Comparison of ENCODE assay signal across 15 mouse cellular contexts in genomic region chr6:116649811-116650210, GRCm38 (mm10). TPM values are rescaled to one million over a fixed set of nuclear protein-coding genes. Genes with fewer than 3 reads are reported as not detected.
DNase-seq lines count a peak whose midpoint lies in the region; ATAC-seq and TF ChIP-seq lines count a peak whose summit lies in the region.
"Had no signal": no experiment of that assay in that cellular context is flagged by ENCODE, and none has a peak within 500 bp of the region (broad histone marks: within the 10 kb centered on the region; RNA-seq: fewer than 3 reads in every experiment).

No protein-coding gene starts in this region.

- H3K9me3 ChIP-seq in heart, embryonic 12.5 days (replicated peaks): no peaks in the 10 kb centered on the region
- no peaks in the 10 kb centered on the region for H3K9me3 ChIP-seq in lung, embryonic 15.5 days
- H3K9me3 ChIP-seq in liver, embryonic 15.5 days (replicated peaks): no peaks in the 10 kb centered on the region
- H3K9me3 ChIP-seq in stomach, embryonic 15.5 days: no peaks in the 10 kb centered on the region
- H3K9me3 ChIP-seq in hindbrain, embryonic 13.5 days: no peaks in the 10 kb centered on the region
- H3K9me3 ChIP-seq: limb, embryonic 15.5 days; neural tube, embryonic 13.5 days had no signal

- 64% methylated on average over 7 of the region's 7 CpGs for WGBS in heart, embryonic 12.5 days
- 57% methylated on average over 7 of the region's 7 CpGs for WGBS in lung, embryonic 15.5 days
- WGBS in lung, adult 2 months: 54% methylated on average over 7 of the region's 7 CpGs
- 35% methylated on average over 7 of the region's 7 CpGs for WGBS in liver, embryonic 15.5 days (ENCODE audit: insufficient replicate concordance)
- WGBS in stomach, embryonic 15.5 days: 65% methylated on average over 7 of the region's 7 CpGs
- WGBS in hindbrain, embryonic 13.5 days: 90% methylated on average over 7 of the region's 7 CpGs

- TF ChIP-seq CTCF in lung, adult 2 months (IDR thresholded peaks at IDR 0.05; ENCODE audit: insufficient read depth, low read length): no peak

- no peak overlapping the region for H3K4me2 ChIP-seq in heart, embryonic 12.5 days
- no peak overlapping the region for H3K4me2 ChIP-seq in lung, embryonic 15.5 days
- no peak overlapping the region for H3K4me2 ChIP-seq in liver, embryonic 15.5 days
- H3K4me2 ChIP-seq in stomach, embryonic 15.5 days: no peak overlapping the region
- no peak overlapping the region for H3K4me2 ChIP-seq in hindbrain, embryonic 13.5 days
- H3K4me2 ChIP-seq: limb, embryonic 15.5 days; neural tube, embryonic 13.5 days had no signal

- H3K27me3 ChIP-seq in heart, embryonic 12.5 days (replicated peaks): no peaks in the 10 kb centered on the region
- no peaks in the 10 kb centered on the region for H3K27me3 ChIP-seq in lung, embryonic 15.5 days
- no peaks in the 10 kb centered on the region for H3K27me3 ChIP-seq in liver, embryonic 15.5 days
- no peaks in the 10 kb centered on the region for H3K27me3 ChIP-seq in stomach, embryonic 15.5 days (replicated peaks)
- no peaks in the 10 kb centered on the region for H3K27me3 ChIP-seq in hindbrain, embryonic 13.5 days
- H3K27me3 ChIP-seq: neural tube, embryonic 13.5 days had no signal

- H3K4me1 ChIP-seq in heart, embryonic 12.5 days (replicated peaks): peaks cover 34% of the 10 kb centered on the region
- peaks cover 15% of the 10 kb centered on the region; the same call in 1 of the 2 replicates for H3K4me1 ChIP-seq in lung, embryonic 15.5 days
- peaks cover 10% of the 10 kb centered on the region for H3K4me1 ChIP-seq in lung, adult 2 months (ENCODE audit: control insufficient read depth, insufficient read depth, low read length)
- peaks cover 12% of the 10 kb centered on the region for H3K4me1 ChIP-seq in liver, embryonic 15.5 days (replicated peaks)
- peaks cover 13% of the 10 kb centered on the region for H3K4me1 ChIP-seq in stomach, embryonic 15.5 days
- peaks cover 14% of the 10 kb centered on the region for H3K4me1 ChIP-seq in hindbrain, embryonic 13.5 days (replicated peaks)

- H3K27ac ChIP-seq in heart, embryonic 12.5 days (ENCODE audit: poor library complexity, severe bottlenecking): peak overlapping the region; percentile 42
- H3K27ac ChIP-seq in lung, embryonic 15.5 days: peak overlapping the region; percentile 60
- H3K27ac ChIP-seq in liver, embryonic 15.5 days (replicated peaks): peak overlapping the region; percentile 60; the same call in 1 of the 2 replicates
- H3K27ac ChIP-seq in stomach, embryonic 15.5 days: peak overlapping the region; percentile 72
- no peak overlapping the region for H3K27ac ChIP-seq in hindbrain, embryonic 13.5 days
- H3K27ac ChIP-seq: limb, embryonic 15.5 days; neural tube, embryonic 13.5 days had no signal

- peak overlapping the region; percentile 42; the same call in 1 of the 2 replicates for H3K9ac ChIP-seq in heart, embryonic 12.5 days
- no peak overlapping the region for H3K9ac ChIP-seq in lung, embryonic 15.5 days
- no peak overlapping the region for H3K9ac ChIP-seq in liver, embryonic 15.5 days
- no peak overlapping the region for H3K9ac ChIP-seq in stomach, embryonic 15.5 days
- H3K9ac ChIP-seq in hindbrain, embryonic 13.5 days: no peak overlapping the region
- H3K9ac ChIP-seq: limb, embryonic 15.5 days; neural tube, embryonic 13.5 days had no signal

- H3K4me3 ChIP-seq in heart, embryonic 12.5 days: no peak overlapping the region
- no peak overlapping the region for H3K4me3 ChIP-seq in lung, embryonic 15.5 days
- H3K4me3 ChIP-seq in lung, adult 2 months (replicated peaks; ENCODE audit: extremely low read depth, low read depth, low read length): no peak overlapping the region
- no peak overlapping the region for H3K4me3 ChIP-seq in liver, embryonic 15.5 days (replicated peaks)
- H3K4me3 ChIP-seq in stomach, embryonic 15.5 days (replicated peaks): no peak overlapping the region
- no peak overlapping the region for H3K4me3 ChIP-seq in hindbrain, embryonic 13.5 days
- H3K4me3 ChIP-seq: neural tube, embryonic 13.5 days had no signal

- no peak for ATAC-seq in heart, embryonic 12.5 days (ENCODE audit: insufficient number of reproducible peaks, low FRiP score)
- ATAC-seq in lung, embryonic 15.5 days (ENCODE audit: borderline replicate concordance, extremely low read depth, low FRiP score, low TSS enrichment): no peak
- ATAC-seq in liver, embryonic 15.5 days (ENCODE audit: insufficient read depth): no peak
- no peak for ATAC-seq in stomach, embryonic 15.5 days (ENCODE audit: insufficient read depth, low FRiP score, low read depth)
- ATAC-seq in hindbrain, embryonic 13.5 days (ENCODE audit: low FRiP score): no peak
- ATAC-seq: activated CD4-positive, CD25-positive, alpha-beta regulatory T cell, adult 4 months; midbrain, embryonic 16.5 days had no signal

- H3K36me3 ChIP-seq in heart, embryonic 12.5 days: no peaks in the 10 kb centered on the region
- no peaks in the 10 kb centered on the region for H3K36me3 ChIP-seq in lung, embryonic 15.5 days
- H3K36me3 ChIP-seq in liver, embryonic 15.5 days (replicated peaks): no peaks in the 10 kb centered on the region
- no peaks in the 10 kb centered on the region for H3K36me3 ChIP-seq in stomach, embryonic 15.5 days
- H3K36me3 ChIP-seq in hindbrain, embryonic 13.5 days: peaks cover 20% of the 10 kb centered on the region; the same call in 1 of the 2 replicates
- H3K36me3 ChIP-seq: limb, embryonic 15.5 days; neural tube, embryonic 13.5 days had no signal

- TF ChIP-seq POLR2A in lung, adult 2 months (IDR thresholded peaks at IDR 0.05; ENCODE audit: borderline replicate concordance, extremely low read depth, low read depth, low read length): no peak

- DNase-seq in heart, postnatal 4 days: no peak
- no peak for DNase-seq in lung, adult 2 months
- DNase-seq in cerebellum, postnatal 10 days: no peak
- DNase-seq: cerebellum, adult 18-20 months; thymus, adult 18-20 months had no signal

RNA-seq across cellular contexts. Expression of gene Depp1, which starts 0.6 kb away (rescaled TPM):
- polyA plus RNA-seq in heart, embryonic 12.5 days (2016; fragmentation: Nextera tagmentation; extraction: Ambion mirVana): 4.0 and 4.9 TPM in 2 replicates
- 10 to 100 TPM; 36.8 to 42.9 TPM for total RNA-seq in heart, postnatal 4 days (2021)
- 33.2 and 38.0 TPM in 2 replicates for polyA plus RNA-seq in lung, embryonic 15.5 days (2015; fragmentation: Nextera tagmentation; extraction: Ambion mirVana)
- 59.8 and 70.1 TPM in 2 replicates for polyA plus RNA-seq in lung, adult 2 months (2012; rRNA removed)
- 26.7 and 36.6 TPM in 2 replicates for polyA plus RNA-seq in liver, embryonic 15.5 days (2015; fragmentation: Nextera tagmentation; extraction: Ambion mirVana)
- 32.2 and 33.7 TPM in 2 replicates for polyA plus RNA-seq in stomach, embryonic 15.5 days (2015; fragmentation: Nextera tagmentation; extraction: Ambion mirVana)
- polyA plus RNA-seq in hindbrain, embryonic 13.5 days (2015; fragmentation: Nextera tagmentation; extraction: Ambion mirVana): 8.0 and 9.2 TPM in 2 replicates
- total RNA-seq: granulocyte monocyte progenitor cell, adult 5-6 weeks had no signal

RNA-seq across cellular contexts. Expression of gene Zfp422, which starts 21.0 kb away (rescaled TPM):
- 95.4 and 97.7 TPM in 2 replicates for polyA plus RNA-seq in heart, embryonic 12.5 days (2016; fragmentation: Nextera tagmentation; extraction: Ambion mirVana)
- total RNA-seq in heart, postnatal 4 days (2021): 10 to 100 TPM; 36.7 to 43.5 TPM
- 162 and 169 TPM in 2 replicates for polyA plus RNA-seq in lung, embryonic 15.5 days (2015; fragmentation: Nextera tagmentation; extraction: Ambion mirVana)
- 8.4 and 16.2 TPM in 2 replicates for polyA plus RNA-seq in lung, adult 2 months (2012; rRNA removed)
- 22.0 and 22.7 TPM in 2 replicates for polyA plus RNA-seq in liver, embryonic 15.5 days (2015; fragmentation: Nextera tagmentation; extraction: Ambion mirVana)
- polyA plus RNA-seq in stomach, embryonic 15.5 days (2015; fragmentation: Nextera tagmentation; extraction: Ambion mirVana): 132 and 135 TPM in 2 replicates
- 181 and 187 TPM in 2 replicates for polyA plus RNA-seq in hindbrain, embryonic 13.5 days (2015; fragmentation: Nextera tagmentation; extraction: Ambion mirVana)

RNA-seq across cellular contexts. Expression of gene Rassf4, which starts 23.9 kb away (rescaled TPM):
- 5.6 and 6.5 TPM in 2 replicates for polyA plus RNA-seq in heart, embryonic 12.5 days (2016; fragmentation: Nextera tagmentation; extraction: Ambion mirVana)
- total RNA-seq in heart, postnatal 4 days (2021): 1 to 10 TPM; 5.4 to 6.3 TPM
- 6.0 TPM in 2 replicates for polyA plus RNA-seq in lung, embryonic 15.5 days (2015; fragmentation: Nextera tagmentation; extraction: Ambion mirVana)
- 18.1 and 20.6 TPM in 2 replicates for polyA plus RNA-seq in lung, adult 2 months (2012; rRNA removed)
- 7.7 and 8.2 TPM in 2 replicates for polyA plus RNA-seq in liver, embryonic 15.5 days (2015; fragmentation: Nextera tagmentation; extraction: Ambion mirVana)
- 10.1 and 10.6 TPM in 2 replicates for polyA plus RNA-seq in stomach, embryonic 15.5 days (2015; fragmentation: Nextera tagmentation; extraction: Ambion mirVana)
- polyA plus RNA-seq in hindbrain, embryonic 13.5 days (2015; fragmentation: Nextera tagmentation; extraction: Ambion mirVana): 23.0 and 33.3 TPM in 2 replicates
